Mouse (Mus musculus) limb, embryonic 14.5 days (tissue): ENCODE measurements at regions not wholly inside any gene's neighbourhood (a gene's known extent, or its start where the extent isn't known, plus 50 kb on each side); places are given as distances from the start of the nearest gene placed in this dataset.

Source experiments
- ATAC-seq: fragments of 200-750 bp; cut with Nextera tagmentation; 2 replicates; pipeline ENCODE4 v1.8.0; 2017; ENCODE audit warnings: low read depth, moderate number of reproducible peaks, moderate TSS enrichment; ENCODE audit not compliant: low FRiP score
- DNase-seq: peaks from one replicate; pipeline ENCODE4 v3.0.0-alpha.2; 2015; ENCODE audit warnings: low spot score
- H3K27ac ChIP-seq: fragments of 300-500 bp; sonication (generic); replicated peaks from 2 replicates; pipeline ENCODE4 v1.5.1; 2014; ENCODE audit warnings: low read depth, mild to moderate bottlenecking, low read length, moderate library complexity, mixed read lengths
- H3K27me3 ChIP-seq: fragments of 300-500 bp; sonication (generic); 2 replicates; pipeline ENCODE4 v1.6.1; 2014; ENCODE audit warnings: low read length, mixed read lengths; ENCODE audit not compliant: control insufficient read depth, insufficient read depth
- H3K36me3 ChIP-seq: fragments of 300-500 bp; sonication (generic); 2 replicates; pipeline ENCODE4 v1.6.1; 2014; ENCODE audit warnings: mild to moderate bottlenecking, low read length, moderate library complexity, mixed read lengths; ENCODE audit not compliant: control insufficient read depth, insufficient read depth
- H3K4me1 ChIP-seq: fragments of 300-500 bp; sonication (generic); 2 replicates; pipeline ENCODE4 v1.6.1; 2014; ENCODE audit warnings: antibody characterized with exemption, low read length, mixed read lengths; ENCODE audit not compliant: control insufficient read depth, insufficient read depth
- H3K4me2 ChIP-seq: fragments of 300-500 bp; sonication (generic); replicated peaks from 2 replicates; pipeline ENCODE4 v1.6.1; 2014; ENCODE audit warnings: low read depth, mild to moderate bottlenecking, low read length, moderate library complexity; ENCODE audit not compliant: severe bottlenecking
- H3K4me3 ChIP-seq: fragments of 300-500 bp; sonication (generic); replicated peaks from 2 replicates; pipeline ENCODE4 v1.5.1; 2014; ENCODE audit warnings: low read length
- H3K9ac ChIP-seq: fragments of 300-500 bp; sonication (generic); 2 replicates; pipeline ENCODE4 v1.6.1; 2014; ENCODE audit warnings: mild to moderate bottlenecking, low read depth, low read length, moderate library complexity; ENCODE audit not compliant: severe bottlenecking
- H3K9me3 ChIP-seq: fragments of 300-500 bp; sonication (generic); 2 replicates; pipeline ENCODE4 v1.6.1; 2016; ENCODE audit warnings: low read length; ENCODE audit not compliant: control insufficient read depth
- POLR2A ChIP-seq: fragments of 200-500 bp; IDR thresholded peaks from 2 replicates; pipeline ENCODE4 v1.8.0; 2012; ENCODE audit warnings: inconsistent platforms, mild to moderate bottlenecking, moderate library complexity, borderline replicate concordance; ENCODE audit not compliant: insufficient read depth, insufficient read length; ENCODE audit errors: extremely low read depth
- WGBS: fragments of 180-500 bp; shearing (Covaris S2); extraction: QIAGEN DNeasy Blood & Tissue Kit; methylation state at CpG from one replicate; pipeline ENCODE4 v1.1.7; 2014; 5-methylcytosine and 5-hydroxymethylcytosine counted together

- ATAC-seq (no peak), DNase-seq (no peak)
- TF ChIP-seq POLR2A: no peak
- Histone ChIP-seq H3K4me3 (no peak overlapping the region), H3K9me3 (no peaks in the 10 kb centered on the region), H3K4me1 (0 out of 2 replicates have a peak, but pooled peaks cover 4% of the 10 kb centered on the region), H3K27ac (no peak overlapping the region), H3K9ac (no peak overlapping the region), H3K27me3 (peaks cover 6% of the 10 kb centered on the region; the same call in 1 of the 2 replicates), H3K4me2 (no peak overlapping the region), H3K36me3 (no peaks in the 10 kb centered on the region)
- 51% methylated on average over 7 of the region's 7 CpGs for WGBS
Measured at GRCm38 (mm10) chr3:34445354-34445753, 204.9 kb upstream of the Sox2 start.

- DNase-seq (no peak), ATAC-seq (no peak)
- no peak overlapping the region for H3K9ac ChIP-seq
- H3K27ac ChIP-seq: no peak overlapping the region
- H3K4me1 ChIP-seq: 0 out of 2 replicates have a peak, but pooled peaks cover 4% of the 10 kb centered on the region
- 46% methylated on average over 5 of the region's 5 CpGs for WGBS
- no peak overlapping the region for H3K4me2 ChIP-seq
- H3K4me3 ChIP-seq: no peak overlapping the region
- H3K9me3 ChIP-seq: no peaks in the 10 kb centered on the region
- H3K27me3 ChIP-seq: peaks cover 6% of the 10 kb centered on the region; the same call in 1 of the 2 replicates
- H3K36me3 ChIP-seq: no peaks in the 10 kb centered on the region
- TF ChIP-seq POLR2A: no peak
Measured at GRCm38 (mm10) chr3:34444802-34445201, 205.4 kb upstream of the Sox2 start.

GRCm38 (mm10) chr3:34443731-34444628, 206.2 kb upstream of the Sox2 start:
- DNase-seq (no peak), ATAC-seq (no peak)
- Histone ChIP-seq H3K27me3 (peaks cover 6% of the 10 kb centered on the region; the same call in 1 of the 2 replicates), H3K27ac (no peak overlapping the region), H3K9me3 (no peaks in the 10 kb centered on the region), H3K4me2 (peak overlapping the region; percentile 27), H3K4me1 (0 out of 2 replicates have a peak, but pooled peaks cover 4% of the 10 kb centered on the region), H3K9ac (no peak overlapping the region), H3K36me3 (no peaks in the 10 kb centered on the region), H3K4me3 (no peak overlapping the region)
- no peak for TF ChIP-seq POLR2A
- 22% methylated on average over 28 of the region's 28 CpGs for WGBS

- Histone ChIP-seq H3K4me1 (0 out of 2 replicates have a peak, but pooled peaks cover 4% of the 10 kb centered on the region), H3K4me2 (no peak overlapping the region), H3K27ac (no peak overlapping the region), H3K4me3 (no peak overlapping the region), H3K27me3 (peaks cover 6% of the 10 kb centered on the region; the same call in 1 of the 2 replicates), H3K9ac (no peak overlapping the region), H3K9me3 (no peaks in the 10 kb centered on the region), H3K36me3 (no peaks in the 10 kb centered on the region)
- no peak for TF ChIP-seq POLR2A
- ATAC-seq (no peak), DNase-seq (no peak)
- 68% methylated on average over 5 of the region's 5 CpGs for WGBS
Measured at GRCm38 (mm10) chr3:34443307-34443706, 206.9 kb upstream of the Sox2 start.

- TF ChIP-seq POLR2A: no peak
- no peaks in the 10 kb centered on the region for H3K36me3 ChIP-seq
- no peak overlapping the region for H3K4me3 ChIP-seq
- DNase-seq (no peak), ATAC-seq (no peak)
- no peak overlapping the region for H3K9ac ChIP-seq
- no peak overlapping the region for H3K27ac ChIP-seq
- peaks cover 6% of the 10 kb centered on the region; the same call in 1 of the 2 replicates for H3K27me3 ChIP-seq
- H3K9me3 ChIP-seq: no peaks in the 10 kb centered on the region
- H3K4me1 ChIP-seq: 0 out of 2 replicates have a peak, but pooled peaks cover 4% of the 10 kb centered on the region
- WGBS: 74% methylated on average over 4 of the region's 4 CpGs
- H3K4me2 ChIP-seq: no peak overlapping the region
Measured at GRCm38 (mm10) chr3:34441792-34442191, 208.4 kb upstream of the Sox2 start.
